ENCODE assay signal across 20 mouse cellular contexts in the genomic region with DNA sequence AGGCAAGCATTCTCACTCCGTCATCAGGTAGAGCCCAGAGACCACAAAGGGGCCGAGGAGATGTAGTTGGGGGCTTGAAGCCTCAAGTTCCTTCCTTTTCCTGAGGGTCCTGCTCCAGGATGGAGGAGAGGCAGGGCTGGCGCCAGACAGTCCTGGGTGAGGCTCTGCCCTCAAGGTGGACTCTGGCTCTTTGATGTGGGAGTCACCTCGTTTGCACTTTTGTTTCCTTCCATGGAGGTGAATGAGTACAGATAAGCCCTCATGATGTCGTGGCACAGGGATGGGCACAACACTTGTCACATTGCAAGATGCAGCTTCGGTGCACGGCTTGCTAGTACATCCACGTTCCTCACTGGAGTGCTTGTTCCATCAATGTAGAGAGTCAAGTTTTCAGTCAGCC.
"Had no signal": no experiment of that assay in that cellular context is flagged by ENCODE, and none has a peak within 500 bp of the region (broad histone marks: within the 10 kb centered on the region; RNA-seq: fewer than 3 reads in every experiment).

No protein-coding gene starts in this region.

- H3K9me3 ChIP-seq: heart, embryonic 10.5 days; hindbrain, embryonic 13.5 days; hindbrain, embryonic 15.5 days; limb, embryonic 10.5 days; limb, embryonic 12.5 days; liver, embryonic 13.5 days had no signal

- H3K4me1 ChIP-seq: hindbrain, embryonic 13.5 days; hindbrain, embryonic 15.5 days; liver, embryonic 13.5 days had no signal

- ATAC-seq: forebrain, postnatal 0 days; hindbrain, postnatal 0 days had no signal

- H3K36me3 ChIP-seq: heart, embryonic 10.5 days; heart, embryonic 12.5 days; hindbrain, embryonic 13.5 days; hindbrain, embryonic 15.5 days; limb, embryonic 10.5 days; limb, embryonic 12.5 days; liver, embryonic 13.5 days had no signal

- H3K27me3 ChIP-seq: heart, embryonic 12.5 days; hindbrain, embryonic 13.5 days; hindbrain, embryonic 15.5 days; limb, embryonic 12.5 days; liver, embryonic 13.5 days had no signal

- H3K4me3 ChIP-seq: heart, embryonic 10.5 days; heart, embryonic 12.5 days; hindbrain, embryonic 13.5 days; hindbrain, embryonic 15.5 days; left cerebral cortex, adult 2 months; limb, embryonic 10.5 days; limb, embryonic 12.5 days; liver, embryonic 13.5 days had no signal

- H3K9ac ChIP-seq: forebrain, postnatal 0 days; heart, embryonic 12.5 days; hindbrain, embryonic 13.5 days; hindbrain, embryonic 15.5 days; limb, embryonic 12.5 days; liver, embryonic 13.5 days had no signal

- H3K27ac ChIP-seq: heart, embryonic 10.5 days; hindbrain, embryonic 13.5 days; hindbrain, embryonic 15.5 days; hindbrain, postnatal 0 days; left cerebral cortex, adult 2 months; limb, embryonic 10.5 days; limb, embryonic 12.5 days; liver, embryonic 13.5 days had no signal

- H3K4me2 ChIP-seq: heart, embryonic 12.5 days; hindbrain, embryonic 13.5 days; hindbrain, embryonic 15.5 days; limb, embryonic 12.5 days; liver, embryonic 11.5 days; liver, embryonic 13.5 days had no signal

- DNase-seq: forebrain, postnatal 0 days; gastrocnemius, postnatal 36 days; heart, adult 18-20 months; heart, postnatal 10 days; heart, postnatal 36 days; kidney, adult 18-20 months; kidney, adult 8-10 months; kidney, postnatal 10 days; kidney, postnatal 36 days; liver; liver, embryonic 13.5 days had no signal
